Mouse (Mus musculus) spleen, postnatal 14 days (tissue): ENCODE measurements around the gene Ifnl3.
"Not testable (repeated sequence)": the region's sequence is repeated elsewhere in the genome, so short reads cannot be mapped to it uniquely, and the experiment has no call there.

ENCODE experiments used
- DNase-seq, 2 experiments: peaks; one replicate each; pipeline ENCODE4 v3.0.0; 2021 to 2022; ENCODE audit warnings: low spot score in 2 of 2

Gene Ifnl3

GRCm38 (mm10) chr7:28522536-28522935 lies at the start of gene Ifnl3:
Ifnl3 (plus strand) TSS chr7:28522836.
- not testable (repeated sequence) for DNase-seq

GRCm38 (mm10) chr7:28476191-28476590 lies 46.4 kb upstream of the Ifnl3 start:
- DNase-seq = no peak

DNA sequence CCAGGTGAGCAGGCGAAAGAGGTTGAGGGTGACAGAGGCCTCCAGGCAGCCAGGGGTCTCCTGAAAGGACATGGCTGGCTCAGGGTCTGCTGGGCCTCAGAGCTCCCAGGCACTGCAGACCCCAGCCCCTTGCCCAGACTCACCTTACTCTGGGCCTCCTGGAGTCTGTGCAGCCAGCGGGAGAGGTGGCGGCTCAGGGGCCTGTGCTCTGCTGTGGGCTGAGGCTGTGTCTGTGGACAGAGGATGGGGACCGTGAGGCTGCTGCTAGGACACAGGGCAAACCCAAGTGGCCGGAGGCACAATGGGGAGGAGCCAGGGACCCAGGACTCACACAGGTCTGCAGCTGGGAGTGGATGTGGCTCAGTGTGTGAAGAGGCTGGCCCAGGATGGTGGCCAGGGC lies 45.3 kb upstream of the Ifnl3 start:
- no peak for DNase-seq

- no peak for DNase-seq
These were observed 43.8 kb upstream of the Ifnl3 start for GRCm38 (mm10) chr7:28478854-28479253.

DNA sequence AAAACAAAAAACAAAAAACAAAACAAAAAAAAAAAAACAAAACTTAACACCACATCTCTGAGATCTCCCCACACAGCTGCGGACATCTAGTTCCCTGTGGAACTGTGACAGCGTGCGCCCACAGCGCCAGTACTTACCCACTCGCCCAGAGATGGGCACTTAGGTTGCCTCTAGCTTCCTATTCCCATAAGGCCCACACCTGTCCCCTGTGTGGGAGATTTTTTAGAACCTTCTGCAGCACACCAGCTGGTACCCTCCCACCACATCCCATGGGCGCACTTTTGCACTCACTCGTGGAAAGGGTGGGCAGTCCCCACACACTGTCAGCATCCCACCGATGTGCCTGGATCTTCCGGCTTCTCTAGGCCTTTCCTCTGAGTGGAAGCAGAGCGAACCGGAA lies 39.8 kb upstream of the Ifnl3 start:
- DNase-seq = no peak

GRCm38 (mm10) chr7:28484192-28484591 lies 38.4 kb upstream of the Ifnl3 start:
- no peak for DNase-seq

DNA sequence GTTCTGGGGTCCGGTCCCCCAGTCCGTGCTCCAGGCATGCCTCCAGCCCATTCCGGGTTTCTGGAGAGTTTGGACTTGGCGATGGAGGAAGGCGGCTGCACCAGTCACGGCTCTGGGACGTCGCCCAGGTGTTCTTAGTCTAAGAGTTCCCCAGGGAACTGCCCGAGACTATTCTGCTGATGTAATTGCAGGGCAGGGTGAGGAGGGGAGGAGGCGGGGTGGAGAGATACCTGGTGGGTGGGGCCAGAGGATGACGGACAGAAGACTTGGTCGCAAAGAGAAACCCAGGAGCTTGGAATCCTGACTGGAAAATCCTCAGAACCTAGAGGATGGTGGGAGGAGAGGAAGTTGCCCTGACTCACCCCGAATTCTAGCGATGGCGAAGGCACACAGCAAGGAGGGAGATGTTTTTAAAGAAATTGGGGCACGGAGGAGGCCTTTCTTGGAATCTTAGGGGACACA lies 34.6 kb upstream of the Ifnl3 start:
- DNase-seq = no peak

GRCm38 (mm10) chr7:28490410-28490809 lies 32.2 kb upstream of the Ifnl3 start:
- peak in 1 of 2 experiments; percentile 46 for DNase-seq

GRCm38 (mm10) chr7:28490903-28491302 lies 31.7 kb upstream of the Ifnl3 start:
- no peak for DNase-seq

- no peak for DNase-seq
These were observed 30.3 kb upstream of the Ifnl3 start for GRCm38 (mm10) chr7:28492310-28492709.

GRCm38 (mm10) chr7:28495426-28495825 lies 27.2 kb upstream of the Ifnl3 start:
- no peak for DNase-seq

GRCm38 (mm10) chr7:28505585-28505984 lies 17.1 kb upstream of the Ifnl3 start:
- DNase-seq = no peak

GRCm38 (mm10) chr7:28509121-28509520 lies 13.5 kb upstream of the Ifnl3 start:
- not testable (repeated sequence) for DNase-seq

DNA sequence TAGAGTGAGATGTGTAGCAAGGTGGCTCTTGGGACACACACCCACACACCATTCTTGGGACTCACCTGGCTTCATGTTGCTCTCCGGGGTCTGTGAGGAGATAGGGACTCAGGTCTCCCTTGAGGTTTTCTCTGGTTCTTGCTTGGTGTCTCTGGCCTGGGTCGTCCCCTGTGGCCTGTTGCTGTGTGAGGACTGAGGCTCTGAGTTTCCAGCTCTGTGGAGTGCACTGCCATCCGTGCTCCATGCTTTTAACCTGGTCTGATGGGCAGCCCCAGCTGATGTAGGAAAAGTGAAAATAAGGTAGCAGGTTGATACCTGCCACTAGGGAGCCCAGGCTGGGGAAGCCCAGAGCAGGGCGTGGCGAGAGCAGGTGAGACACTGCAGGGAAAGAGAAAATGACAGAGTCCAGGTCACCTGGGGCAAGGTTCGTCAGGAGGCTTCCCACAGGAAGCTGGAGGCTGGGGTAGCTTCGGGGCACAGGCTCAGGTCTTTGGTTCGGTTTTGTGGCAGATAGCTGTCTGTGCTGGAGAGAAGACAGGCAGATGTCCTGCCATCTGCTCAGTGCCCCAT lies 12.1 kb upstream of the Ifnl3 start, which contains the start of gene Ifnl2:
Ifnl2 (minus strand) TSS at position 51 of the 570 bp plus-strand sequence.
- not testable (repeated sequence) for DNase-seq

- no peak for DNase-seq
These were observed 11.2 kb upstream of the Ifnl3 start for GRCm38 (mm10) chr7:28511441-28511840.

- peak; percentile 68 to 81 for DNase-seq
These were observed 5.5 kb downstream of the Ifnl3 start for GRCm38 (mm10) chr7:28527922-28528719.

- DNase-seq = no peak
These were observed 9.4 kb downstream of the Ifnl3 start for GRCm38 (mm10) chr7:28532005-28532404.

DNA sequence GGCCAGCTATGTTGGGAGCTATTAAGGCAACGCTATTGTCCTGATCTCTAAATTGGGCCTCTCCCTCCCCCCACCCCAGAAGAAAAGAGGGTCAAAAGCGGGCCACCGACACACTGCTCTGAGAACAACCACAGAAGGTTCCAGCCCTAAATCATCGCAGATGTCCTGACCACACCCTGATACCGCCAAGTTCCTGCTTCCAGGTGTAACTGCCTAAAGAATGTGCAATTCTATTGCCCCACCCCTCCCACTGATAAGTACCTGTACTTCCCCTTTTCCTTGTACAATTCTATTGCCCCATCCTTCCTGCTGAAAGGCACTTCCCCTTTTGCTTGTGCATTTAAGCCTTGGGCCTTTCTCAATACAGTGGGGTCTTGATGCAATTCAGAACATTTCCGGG lies 16.2 kb downstream of the Ifnl3 start:
- not testable (repeated sequence) for DNase-seq

GRCm38 (mm10) chr7:28540526-28540925 lies 17.9 kb downstream of the Ifnl3 start, which contains the start of gene Sycn:
Sycn (plus strand) TSS chr7:28540885.
- DNase-seq = no peak

DNA sequence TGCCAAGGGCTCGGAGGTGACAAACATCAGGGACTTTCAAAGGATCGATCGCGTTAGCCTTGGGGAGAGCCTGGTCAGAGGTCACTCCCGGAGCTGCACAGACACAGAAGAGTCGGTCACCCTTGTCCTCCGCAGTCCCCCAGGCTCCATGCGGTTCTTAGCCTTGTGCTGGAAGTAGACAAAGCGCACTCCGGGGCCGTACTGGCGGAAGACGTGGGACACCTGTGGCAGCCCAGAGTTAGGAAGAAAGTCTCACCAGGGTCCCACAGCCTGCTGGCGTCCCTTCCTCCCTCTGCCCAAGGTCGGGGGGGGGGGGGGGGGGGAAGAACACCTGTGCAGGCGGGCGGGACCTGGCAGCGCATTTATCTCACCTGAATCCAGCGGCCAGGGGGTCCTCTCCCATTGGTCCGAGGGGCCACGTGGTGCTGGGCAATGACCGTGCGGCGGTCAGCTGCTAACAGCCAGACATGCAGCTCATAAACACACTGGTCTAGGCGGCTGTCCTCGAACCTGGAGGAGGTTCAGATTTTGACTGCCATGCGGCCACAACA lies 21.5 kb downstream of the Ifnl3 start:
- DNase-seq = no peak

GRCm38 (mm10) chr7:28545048-28545890 lies 22.6 kb downstream of the Ifnl3 start:
- no peak for DNase-seq

DNA sequence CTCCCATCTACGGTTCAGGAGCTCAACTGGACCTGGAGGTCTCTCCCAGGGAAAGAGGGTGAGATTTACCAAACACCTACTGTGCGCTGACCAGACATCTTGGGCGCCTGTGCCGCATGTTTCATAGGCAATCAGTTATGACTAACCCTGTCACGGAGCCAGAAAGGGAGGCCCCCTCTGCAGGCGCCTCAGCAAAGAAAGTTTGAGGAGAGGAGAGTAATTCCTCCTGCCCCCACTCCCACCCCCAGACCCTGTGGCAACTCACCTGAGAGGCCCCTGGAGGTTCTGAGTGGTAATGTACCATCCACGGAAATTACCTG lies 23.2 kb downstream of the Ifnl3 start:
- DNase-seq = no peak
